Mouse (Mus musculus): ENCODE measurements at regions not wholly inside any gene's neighbourhood (a gene's known extent, or its start where the extent isn't known, plus 50 kb on each side); places are given as distances from the start of the nearest gene placed in this dataset.
A peak's percentile ranks its signal among the peaks of the same experiment; 100 is the strongest.

DNA sequence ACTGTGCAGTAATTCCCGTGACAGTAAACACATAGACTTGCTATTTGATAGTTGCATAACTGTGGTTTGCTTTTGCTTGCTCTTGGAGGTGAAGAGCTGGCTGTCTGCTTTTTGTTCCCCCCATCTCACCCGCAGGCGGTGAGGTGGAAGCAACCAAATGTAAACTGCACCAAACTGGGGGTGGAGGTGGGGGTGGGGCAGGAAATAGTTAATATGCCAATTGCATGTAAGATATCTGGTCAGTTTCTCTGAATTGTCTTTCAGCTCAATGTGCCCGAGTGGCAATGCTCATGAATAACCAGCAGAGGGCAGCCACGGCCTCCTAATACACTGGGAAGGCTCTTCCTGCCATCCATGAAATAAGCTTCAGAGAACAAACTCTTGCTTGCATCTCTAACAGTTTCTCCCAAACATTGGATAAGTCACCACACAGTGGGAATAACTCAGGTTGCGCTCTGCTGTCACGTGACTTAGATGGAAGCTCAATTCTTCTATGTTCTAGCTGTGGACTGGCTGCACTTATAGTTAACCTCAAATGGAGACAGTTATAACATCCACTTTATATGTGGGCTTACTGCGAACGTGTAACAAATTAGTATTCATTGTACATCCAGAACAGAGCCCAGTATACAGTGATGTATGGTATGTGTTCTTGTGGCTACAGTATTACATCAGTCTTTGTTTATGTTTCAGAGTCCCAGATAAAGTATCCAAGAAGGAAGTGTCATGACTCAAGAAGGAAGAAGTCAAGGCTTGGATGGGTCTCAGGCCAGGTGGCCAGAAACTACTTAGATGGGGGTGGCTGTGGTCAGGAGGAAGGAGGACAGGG lies 62.0 kb upstream of the Egflam start:
- peak; percentile 70 to 85 for DNase-seq (ENCODE audit: low spot score in 2 of 2)

DNA sequence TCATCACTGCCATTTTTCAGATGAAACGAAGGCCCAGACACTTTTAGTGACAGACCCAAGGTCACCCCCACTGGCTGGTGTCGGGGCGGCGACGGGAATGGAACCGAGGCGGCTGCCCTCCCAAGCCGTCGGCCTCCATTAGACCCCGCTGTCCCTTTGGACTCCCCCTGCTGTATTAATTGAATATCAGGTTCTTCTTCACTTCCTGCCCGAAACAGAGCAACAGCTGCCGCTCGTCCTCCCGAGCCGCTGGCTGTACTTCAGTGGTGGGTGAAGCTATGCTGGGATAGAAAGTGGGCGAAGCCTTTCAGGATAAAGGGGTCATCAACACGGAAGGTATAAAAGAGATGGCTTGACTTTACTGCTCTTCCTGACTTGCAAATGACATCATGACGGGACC lies 64.4 kb upstream of the Egflam start:
- DNase-seq (ENCODE audit: low spot score in 2 of 2): no peak

DNA sequence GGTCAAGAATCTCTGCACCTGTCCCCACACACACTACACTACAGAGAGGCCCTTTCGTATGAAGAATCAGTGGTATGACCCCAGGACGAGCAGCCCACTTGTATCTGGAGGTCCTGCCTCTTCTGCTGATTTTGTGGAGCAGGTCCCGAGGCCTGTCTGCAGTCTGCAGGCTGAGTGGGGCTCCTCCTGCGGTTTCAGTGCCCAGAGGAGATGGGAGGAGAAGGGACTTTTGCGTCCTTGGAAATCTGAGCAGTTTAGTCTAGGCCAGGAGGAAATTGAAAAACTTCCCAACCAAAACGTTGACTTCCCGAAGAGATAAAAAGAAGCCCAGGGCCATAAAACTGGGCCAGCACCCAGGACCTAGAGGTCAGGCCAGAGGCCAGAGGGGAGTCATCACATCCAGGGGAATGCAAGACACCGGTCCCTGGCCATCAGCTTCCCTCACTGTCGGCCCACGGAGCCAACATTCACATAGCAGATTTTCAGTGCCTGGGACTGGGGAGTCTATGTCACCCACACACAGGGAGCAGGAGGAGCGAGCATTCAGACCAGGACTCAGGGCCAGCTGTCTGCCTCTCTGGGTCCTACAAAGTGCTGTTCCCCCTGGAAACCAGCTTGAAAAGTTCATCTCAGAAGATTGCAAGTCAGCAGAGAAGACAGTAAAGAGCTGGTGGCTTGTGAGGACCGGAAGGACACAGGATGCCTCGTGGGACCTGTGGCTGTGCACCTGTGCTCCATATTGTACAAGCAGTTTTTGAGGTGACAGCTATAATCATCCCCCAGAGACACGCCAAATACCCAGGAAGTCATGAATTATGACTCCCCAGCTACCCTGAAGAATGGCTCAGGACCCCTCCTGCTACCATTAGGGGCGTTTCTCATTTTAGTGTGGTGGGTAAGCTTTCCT lies 65.5 kb upstream of the Egflam start:
- no peak for DNase-seq (ENCODE audit: low spot score in 2 of 2)

DNA sequence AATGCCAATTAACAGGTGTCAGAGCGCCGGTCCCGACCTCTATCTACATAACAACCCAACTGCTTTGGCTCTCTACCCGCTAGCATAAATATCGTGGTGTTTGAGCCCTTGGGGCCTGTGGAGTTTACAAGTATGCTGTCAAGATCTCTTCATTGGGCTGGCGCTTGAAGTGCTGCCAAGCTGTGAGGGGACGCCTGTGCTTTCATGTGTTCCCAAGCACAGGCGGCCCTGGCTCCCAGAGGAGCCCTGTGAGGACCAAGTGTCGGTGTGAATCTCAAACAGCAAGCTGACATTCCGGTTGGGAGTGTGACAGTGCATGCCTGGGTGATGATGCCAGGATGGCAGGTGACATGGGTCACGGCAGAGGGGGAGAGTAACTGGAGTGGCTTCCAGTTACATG lies 82.0 kb upstream of the Egflam start:
- DNase-seq (ENCODE audit: low spot score in 2 of 2): peak; percentile 32 to 49

DNA sequence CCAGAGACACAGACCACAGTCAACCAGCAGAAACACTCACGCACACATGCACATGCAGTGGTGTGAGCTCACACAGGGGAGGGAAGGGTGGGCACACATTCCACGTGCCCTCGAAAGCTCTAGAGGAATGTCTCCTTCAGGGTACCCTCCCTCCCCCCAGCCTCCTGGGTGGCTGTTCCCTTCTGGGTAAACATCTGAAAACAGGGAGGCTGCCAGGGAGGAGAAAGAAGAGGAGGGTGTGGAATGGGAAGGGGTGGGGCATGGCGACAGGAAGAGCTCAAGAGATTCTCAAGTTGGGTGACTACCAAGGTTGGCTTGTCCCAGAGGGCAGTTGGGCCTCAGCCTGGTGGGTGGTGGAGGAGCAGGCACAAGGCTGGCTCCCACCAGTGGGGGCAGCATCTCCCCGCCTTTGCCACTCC lies 82.6 kb upstream of the Egflam start:
- DNase-seq (ENCODE audit: low spot score in 2 of 2): no peak

DNA sequence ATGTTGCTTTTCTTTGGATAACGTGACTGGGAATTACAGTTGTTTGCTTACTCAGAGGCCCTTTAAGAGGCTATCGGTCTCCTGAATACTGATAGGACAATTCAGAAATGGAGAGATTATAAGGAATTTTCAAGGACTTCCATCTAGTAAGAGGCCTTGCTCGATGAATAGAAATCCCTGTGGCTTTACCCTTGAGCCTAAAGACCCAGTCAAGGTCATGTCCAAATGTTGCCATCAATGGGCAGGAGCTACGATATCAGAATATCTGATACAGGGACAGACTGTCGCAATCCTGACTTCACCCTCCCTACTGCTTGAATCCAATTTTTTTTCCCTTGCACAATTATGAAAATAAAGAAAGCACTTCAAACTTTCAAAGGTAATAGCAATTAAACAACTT lies 85.5 kb upstream of the Egflam start:
- no peak for DNase-seq (ENCODE audit: low spot score in 2 of 2)

DNA sequence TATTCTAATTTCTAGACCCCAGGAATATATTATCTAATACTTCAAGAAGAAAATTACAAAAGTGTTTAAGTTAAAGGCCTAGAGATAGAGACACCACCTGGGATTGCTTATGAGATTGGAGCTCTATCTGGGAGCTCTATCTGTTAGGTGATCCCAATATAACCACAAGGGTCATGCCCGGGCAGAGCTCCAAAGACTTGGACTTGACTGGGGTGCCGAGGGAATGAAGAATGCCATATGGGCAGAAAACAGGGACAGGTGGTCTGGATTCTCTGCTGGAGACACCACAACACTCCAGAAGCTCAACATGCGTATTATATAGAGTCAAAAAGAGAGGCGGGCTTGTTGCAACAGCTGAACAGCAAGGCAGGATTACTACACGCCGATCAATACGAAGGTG lies 92.9 kb upstream of the Egflam start:
- DNase-seq (ENCODE audit: low spot score in 2 of 2): no peak

DNA sequence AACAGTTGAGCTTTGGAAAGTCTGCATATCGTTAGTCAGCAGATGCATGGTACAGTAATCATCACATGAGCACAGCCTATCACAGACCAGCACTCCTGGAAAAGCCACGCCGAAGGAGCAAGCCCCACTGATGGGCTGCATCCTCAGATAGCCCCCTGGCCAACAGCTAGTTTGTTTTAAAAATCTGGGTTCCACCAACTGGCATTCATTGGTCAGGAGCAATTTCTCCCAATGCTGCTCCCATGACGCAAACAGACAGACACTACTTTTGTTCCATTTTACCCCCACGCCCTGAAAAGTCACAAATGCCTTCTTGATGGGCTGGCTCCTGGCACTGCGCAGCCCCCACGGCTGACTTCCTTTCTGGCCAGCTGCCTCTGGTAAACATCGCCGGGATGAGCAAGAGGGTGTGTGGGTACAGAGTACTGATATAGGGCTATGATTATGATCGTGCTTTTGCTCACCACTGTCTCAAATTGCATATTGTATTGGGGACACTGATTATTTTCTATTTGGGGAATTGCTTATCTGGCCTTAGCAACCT lies 95.0 kb upstream of the Egflam start:
- no peak for DNase-seq (ENCODE audit: low spot score in 2 of 2)

DNA sequence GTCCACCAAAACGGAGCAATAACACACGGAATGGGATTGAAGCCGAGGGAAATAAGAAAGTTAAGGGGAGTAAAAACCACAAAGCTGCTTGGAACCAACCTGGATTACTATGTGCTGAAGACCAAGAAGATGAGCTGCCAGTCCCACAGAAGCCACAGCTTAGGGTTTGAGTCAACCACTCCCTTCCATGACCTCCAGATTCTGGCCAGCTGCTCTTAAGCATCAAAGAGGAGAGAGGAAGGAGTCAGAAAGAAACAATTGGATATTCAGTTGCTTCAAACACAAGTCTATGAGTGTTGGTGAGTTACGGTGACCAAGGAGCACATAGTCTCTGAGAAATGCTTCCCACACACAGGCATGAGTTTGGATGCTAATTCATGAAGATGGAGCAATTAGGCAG lies 99.7 kb upstream of the Egflam start:
- DNase-seq (ENCODE audit: low spot score in 2 of 2): no peak

DNA sequence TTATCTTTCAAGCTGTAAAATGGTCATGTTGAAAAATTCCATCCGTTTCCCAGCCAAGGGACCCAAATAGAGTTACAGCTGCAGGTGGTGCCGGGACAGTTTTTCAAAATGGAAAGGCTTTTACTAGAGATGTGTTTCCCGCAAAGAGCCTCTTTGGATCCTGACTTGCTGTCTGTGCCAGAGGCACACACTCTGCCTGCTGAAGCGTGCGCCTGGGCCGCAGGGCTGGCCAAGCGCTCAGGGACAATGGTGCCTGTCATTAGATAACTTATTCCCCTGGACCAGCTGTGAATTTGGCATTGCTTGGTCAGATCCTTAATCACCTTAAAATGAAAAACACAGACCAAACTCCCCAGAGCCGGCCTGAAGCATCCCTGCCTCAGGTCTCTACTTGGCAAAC lies 110.3 kb upstream of the Egflam start:
- peak; percentile 29 to 32 for DNase-seq (ENCODE audit: low spot score in 2 of 2)

DNA sequence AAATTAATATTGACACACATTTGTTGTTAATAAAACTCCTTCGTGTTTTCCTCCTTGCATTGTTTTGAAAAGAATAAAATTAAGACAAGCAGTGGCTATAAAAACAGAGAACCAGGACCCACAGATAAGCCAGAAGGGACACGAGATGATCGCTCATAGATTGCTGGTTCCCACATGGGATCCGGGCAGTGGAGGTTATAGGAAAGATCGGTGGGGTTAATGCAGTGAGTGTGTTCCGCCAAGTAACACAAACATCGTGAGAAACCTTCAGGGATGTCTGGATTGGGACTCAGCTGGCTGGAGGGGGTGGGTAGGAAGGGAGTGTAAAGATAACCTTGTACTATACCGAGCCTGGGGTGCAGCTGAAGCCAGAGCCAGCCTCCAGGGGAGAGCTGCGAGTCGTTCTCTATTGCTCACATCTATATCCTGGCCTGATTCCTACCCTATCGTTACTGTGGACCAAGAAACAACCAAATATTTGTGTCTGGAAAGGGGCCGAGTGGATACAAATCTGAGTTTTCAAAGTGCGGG lies 116.6 kb upstream of the Egflam start:
- DNase-seq (ENCODE audit: low spot score in 2 of 2): no peak

DNA sequence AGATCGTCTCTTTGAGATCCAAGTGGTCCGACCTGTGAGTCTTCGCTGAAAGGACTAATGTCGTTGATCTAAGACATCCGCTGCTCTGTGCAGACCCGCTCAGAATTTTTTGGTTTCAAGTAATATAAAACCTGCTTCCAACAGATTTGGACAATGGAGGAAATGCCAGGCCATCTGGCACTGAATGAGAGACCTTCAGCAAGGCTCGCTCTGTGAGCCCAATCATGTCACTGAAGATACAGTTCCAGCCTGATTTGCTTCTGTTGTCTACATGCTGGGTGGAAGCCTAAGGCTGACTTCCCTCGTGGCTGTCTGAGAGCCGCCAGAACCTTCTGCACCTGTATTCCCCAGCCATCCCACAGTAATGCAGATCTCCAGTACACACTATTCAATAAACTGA lies 123.4 kb upstream of the Egflam start:
- DNase-seq (ENCODE audit: low spot score in 2 of 2): no peak

DNA sequence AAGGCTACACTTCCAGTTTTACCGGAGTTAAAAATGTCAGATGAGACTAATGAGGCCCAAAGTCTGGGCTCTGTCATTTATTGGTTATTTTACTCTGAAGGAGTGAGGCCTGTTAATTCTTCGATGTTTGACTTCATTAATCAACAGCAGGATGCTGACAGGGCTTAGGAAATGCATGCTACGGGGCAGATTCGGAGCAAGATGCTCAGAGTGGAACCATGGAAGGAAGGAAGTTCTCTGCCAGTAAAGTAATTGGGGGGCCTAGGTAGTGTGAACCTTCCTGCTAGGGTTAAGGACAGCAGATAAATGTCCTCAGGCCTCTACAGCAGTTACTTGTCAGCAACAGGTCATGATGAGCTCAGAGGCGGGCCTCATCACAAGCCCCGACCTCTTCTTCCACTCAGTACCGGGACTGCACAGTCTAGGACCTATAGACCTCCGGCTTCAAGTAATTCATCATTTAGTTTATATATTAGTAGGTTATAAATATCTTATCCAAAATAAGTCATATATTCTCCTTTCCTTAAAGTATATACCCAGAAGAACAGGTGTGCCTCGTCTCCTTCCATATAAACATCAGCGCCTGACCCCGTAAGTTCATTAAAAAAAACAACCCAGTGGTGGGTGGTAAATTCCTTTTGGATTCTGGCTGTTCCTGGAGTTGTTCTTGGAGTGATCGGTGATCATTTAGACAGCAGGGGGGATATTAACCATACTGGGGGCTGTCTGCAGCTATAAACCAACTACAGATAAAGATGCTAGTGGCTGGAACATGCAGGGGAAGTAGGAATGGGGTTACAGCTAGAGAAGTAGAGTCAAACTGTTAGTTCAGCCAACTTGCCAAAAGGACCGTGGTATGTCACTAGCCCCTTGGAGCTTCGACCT lies 124.9 kb upstream of the Egflam start:
- DNase-seq (ENCODE audit: low spot score in 2 of 2): no peak

DNA sequence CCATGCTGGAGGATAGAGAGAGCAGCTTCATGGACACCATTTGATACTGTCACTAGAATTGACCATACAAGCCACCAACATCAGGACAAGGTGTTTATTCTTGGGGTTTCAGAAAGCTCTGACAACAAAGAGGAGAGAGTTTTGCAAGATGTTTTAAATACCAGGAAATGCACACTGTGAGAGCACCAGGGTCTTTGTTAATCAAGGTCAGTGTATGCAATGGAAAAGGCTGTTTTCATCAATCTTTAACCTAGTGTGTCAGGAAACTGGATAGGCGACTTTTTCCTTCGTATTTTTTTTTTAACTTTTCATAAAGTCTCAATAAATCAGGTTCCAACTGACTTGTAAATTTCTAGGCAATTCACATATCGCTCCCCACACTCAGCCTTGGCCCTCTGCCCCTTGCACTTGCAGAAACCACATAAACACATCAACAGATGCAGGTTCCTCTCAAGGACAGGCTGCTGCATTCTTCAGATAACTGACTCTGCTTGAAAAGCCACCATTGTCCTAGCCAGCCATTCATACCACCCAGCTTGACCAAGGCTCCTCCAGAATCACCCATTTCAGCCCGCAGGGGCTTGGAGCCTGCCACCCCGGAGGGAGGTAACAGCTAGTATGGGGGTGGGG lies 132.9 kb upstream of the Egflam start:
- no peak for DNase-seq (ENCODE audit: low spot score in 2 of 2)

DNA sequence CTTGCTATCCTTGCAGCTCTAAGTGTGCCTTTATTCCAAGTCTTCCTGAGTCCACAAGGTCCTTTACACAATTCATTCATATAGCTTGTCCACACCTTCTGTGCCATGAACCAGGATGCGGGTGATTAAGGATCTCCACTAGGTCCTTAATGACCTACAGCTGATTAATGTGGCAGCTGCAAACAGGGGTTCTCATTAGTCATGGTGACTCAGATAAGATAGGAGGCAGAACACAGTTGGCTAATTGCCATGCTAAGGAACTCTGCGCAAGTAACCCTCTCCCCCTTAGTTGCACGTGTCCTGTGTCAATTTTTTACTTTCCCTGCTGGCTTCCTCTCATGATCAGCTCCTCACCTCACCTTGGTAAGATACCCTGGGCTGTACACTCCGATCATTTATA lies 139.7 kb upstream of the Egflam start:
- no peak for DNase-seq (ENCODE audit: low spot score in 2 of 2)

DNA sequence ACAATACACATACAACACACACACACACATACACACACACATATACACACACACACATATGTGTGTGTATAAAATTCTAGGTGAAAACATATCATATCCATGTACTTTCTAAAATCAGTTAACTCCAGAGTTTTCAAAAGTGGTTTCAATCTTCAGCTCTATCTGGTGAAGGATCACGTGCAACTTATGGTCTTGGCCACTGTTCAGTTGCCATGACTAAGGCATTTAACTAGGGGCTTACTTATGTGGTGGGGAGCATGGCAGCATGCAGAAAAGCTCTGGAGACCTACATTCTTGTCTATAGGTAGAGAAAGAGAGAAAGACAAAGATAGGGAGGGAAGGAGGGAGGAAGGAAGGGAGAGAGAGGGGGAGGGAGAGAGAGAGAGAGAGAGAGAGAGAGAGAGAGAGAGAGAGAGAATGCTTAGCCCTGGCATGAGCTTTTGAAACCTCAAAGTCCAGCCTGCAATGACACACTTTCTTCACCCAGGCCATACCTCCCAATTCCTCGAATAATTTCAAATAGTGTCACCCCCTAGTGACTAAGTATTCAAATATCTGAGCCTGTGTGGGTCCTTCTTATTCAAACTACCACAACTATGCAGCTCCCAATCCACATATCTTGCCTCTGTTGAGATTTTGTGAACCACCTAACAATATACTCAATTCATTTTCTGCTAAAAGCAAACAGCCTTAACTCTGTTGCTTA lies 155.1 kb upstream of the Egflam start:
- DNase-seq (ENCODE audit: low spot score in 2 of 2): no peak

DNA sequence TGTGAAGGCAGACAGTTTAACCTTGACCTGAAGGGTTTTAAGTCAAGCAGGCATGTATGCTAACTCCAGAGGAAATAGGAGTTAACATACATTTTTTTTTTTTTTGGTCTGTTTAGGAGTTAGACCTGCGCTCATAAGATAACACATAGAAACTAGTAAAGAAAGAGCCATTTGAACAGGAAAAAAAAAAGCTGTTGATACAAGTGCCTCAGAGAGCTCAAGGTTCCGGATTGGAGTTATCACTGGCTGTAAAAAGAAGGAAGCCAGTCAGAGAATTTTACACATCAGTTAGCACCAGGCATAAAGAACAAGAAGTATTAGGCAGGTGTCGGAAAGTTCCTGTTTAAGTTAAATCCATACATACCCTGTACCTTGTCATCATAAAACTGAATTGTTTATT lies 156.2 kb upstream of the Egflam start:
- no peak for DNase-seq (ENCODE audit: low spot score in 2 of 2)

DNA sequence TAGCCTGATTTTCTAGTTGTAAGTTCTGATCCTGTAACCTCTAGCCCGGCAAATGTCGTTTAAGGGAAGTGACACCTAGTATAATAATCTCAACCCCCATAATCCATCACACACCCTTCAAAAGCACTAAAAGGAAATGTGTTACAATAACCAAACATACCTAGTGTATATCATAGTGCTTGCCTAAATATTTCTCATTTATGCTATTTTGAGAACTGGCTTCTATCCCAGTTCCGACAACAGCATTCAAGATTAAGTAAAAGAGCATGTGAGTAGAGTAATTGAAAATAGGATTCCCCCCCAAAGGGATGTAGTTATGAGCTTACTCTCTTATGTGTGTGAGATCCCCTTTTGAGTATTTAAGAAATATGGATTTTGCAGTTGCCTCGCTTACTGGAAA lies 165.1 kb upstream of the Egflam start:
- DNase-seq (ENCODE audit: low spot score in 2 of 2): no peak

DNA sequence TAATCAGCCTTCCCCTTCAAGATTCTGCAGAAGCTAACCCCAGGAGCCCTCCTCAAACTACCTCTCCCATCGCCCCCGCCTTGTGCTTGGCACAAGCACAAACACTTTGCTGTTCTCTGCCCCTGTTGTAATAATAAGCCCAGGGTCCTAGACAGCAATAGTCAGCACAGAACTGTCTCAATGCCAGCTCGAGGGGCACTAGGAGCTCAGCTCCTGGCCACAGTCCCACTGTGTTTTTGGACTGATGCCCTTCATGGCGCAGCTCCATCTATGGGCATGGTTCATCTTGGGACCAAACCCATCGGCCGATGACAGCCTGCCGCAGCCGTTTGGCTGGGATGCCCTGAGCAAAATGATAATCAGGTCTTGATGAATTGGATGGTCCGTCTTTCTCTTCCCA lies 165.5 kb upstream of the Egflam start:
- DNase-seq (ENCODE audit: low spot score in 2 of 2): peak; percentile 79 to 83

DNA sequence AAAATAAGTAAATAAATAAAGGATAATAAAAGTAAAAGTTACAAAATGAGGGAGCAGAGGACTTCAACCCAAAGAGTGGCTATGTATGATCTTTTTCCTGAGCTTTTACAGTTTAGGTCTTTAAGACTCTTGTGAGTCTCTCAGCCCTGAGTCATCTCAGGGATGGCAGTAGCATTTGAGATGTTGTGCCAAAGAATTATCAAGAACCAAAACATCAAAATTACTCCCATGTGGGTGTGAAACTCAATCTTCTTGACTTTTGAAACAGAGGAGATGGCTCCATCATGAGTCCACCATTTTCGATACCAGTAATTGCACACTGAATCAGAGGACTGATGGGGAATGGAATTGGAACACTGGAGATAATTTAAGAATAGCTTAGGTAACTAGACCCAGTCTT lies 174.0 kb upstream of the Egflam start:
- no peak for DNase-seq (ENCODE audit: low spot score in 2 of 2)
